Mouse (Mus musculus) thymus, postnatal 10 days (tissue): Measurements from ENCODE around the gene Ints13.
"Not testable (repeated sequence)": the region's sequence is repeated elsewhere in the genome, so short reads cannot be mapped to it uniquely, and the experiment has no call there.

ENCODE experiments used
- DNase-seq, 2 experiments: peaks; one replicate each; pipeline ENCODE4 v3.0.0; 2021; ENCODE audit warnings: low spot score in 2 of 2

Gene Ints13

GRCm38 (mm10) chr6:146577310-146578109 is at the start of gene Ints13:
Gene Ints13 (minus strand): TSS chr6:146577835.
- peak; percentile 97 for DNase-seq

- no peak for DNase-seq
Observed at GRCm38 (mm10) chr6:146616670-146617069, 39.0 kb upstream of the Ints13 start.

GRCm38 (mm10) chr6:146615891-146616290 is 38.3 kb upstream of the Ints13 start:
- DNase-seq: no peak

- DNase-seq: no peak
Observed at GRCm38 (mm10) chr6:146614541-146614940, 36.9 kb upstream of the Ints13 start.

- DNase-seq: no peak
Observed at GRCm38 (mm10) chr6:146613907-146614306, 36.3 kb upstream of the Ints13 start.

- DNase-seq: no peak
Observed at GRCm38 (mm10) chr6:146612736-146613135, 35.1 kb upstream of the Ints13 start.

GRCm38 (mm10) chr6:146611897-146612296 is 34.3 kb upstream of the Ints13 start:
- no peak for DNase-seq

- DNase-seq: no peak
Observed at GRCm38 (mm10) chr6:146611385-146611784, 33.8 kb upstream of the Ints13 start.

GRCm38 (mm10) chr6:146603651-146604050 is 26.0 kb upstream of the Ints13 start:
- DNase-seq: no peak

GRCm38 (mm10) chr6:146602601-146603000 is 25.0 kb upstream of the Ints13 start:
- no peak for DNase-seq

GRCm38 (mm10) chr6:146585134-146585533 is 7.5 kb upstream of the Ints13 start:
- no peak for DNase-seq

GRCm38 (mm10) chr6:146583366-146584046 is 5.9 kb upstream of the Ints13 start:
- no peak for DNase-seq

GRCm38 (mm10) chr6:146580381-146580926 is 2.8 kb upstream of the Ints13 start:
- DNase-seq: no peak

- peak; percentile 22 to 32 for DNase-seq
Observed at GRCm38 (mm10) chr6:146578586-146578985, 951 bp upstream of the Ints13 start.

GRCm38 (mm10) chr6:146578111-146578531 is 486 bp upstream of the Ints13 start:
- DNase-seq: peak; percentile 60 to 70

GRCm38 (mm10) chr6:146576903-146577302 is 732 bp downstream of the Ints13 start, which contains the start of gene Fgfr1op2:
Gene Fgfr1op2 (plus strand): TSS chr6:146577203.
- no peak for DNase-seq

- DNase-seq: no peak
Observed at GRCm38 (mm10) chr6:146572073-146572472, 5.6 kb downstream of the Ints13 start.

- DNase-seq: not testable (repeated sequence)
Observed at GRCm38 (mm10) chr6:146562461-146562860, 15.2 kb downstream of the Ints13 start.

GRCm38 (mm10) chr6:146551326-146551725 is 26.3 kb downstream of the Ints13 start:
- DNase-seq: no peak

- no peak for DNase-seq
Observed at GRCm38 (mm10) chr6:146550421-146550820, 27.2 kb downstream of the Ints13 start.

- no peak for DNase-seq
Observed at GRCm38 (mm10) chr6:146545289-146545865, 32.3 kb downstream of the Ints13 start.

- no peak for DNase-seq
Observed at GRCm38 (mm10) chr6:146544622-146545021, 33.0 kb downstream of the Ints13 start.
